9 mouse cellular contexts compared by ENCODE assay signal in genomic region chr5:104218926-104219325, GRCm38 (mm10). TPM values are rescaled to one million over a fixed set of nuclear protein-coding genes. Genes with fewer than 3 reads are reported as not detected.
DNase-seq lines count a peak whose midpoint lies in the region; ATAC-seq and TF ChIP-seq lines count a peak whose summit lies in the region.
"Had no signal": no experiment of that assay in that cellular context is flagged by ENCODE, and none has a peak within 500 bp of the region (broad histone marks: within the 10 kb centered on the region; RNA-seq: fewer than 3 reads in every experiment).

No protein-coding gene starts in this region.

- H3K4me1 ChIP-seq in hindbrain, embryonic 10.5 days (replicated peaks) = no peaks in the 10 kb centered on the region
- no peaks in the 10 kb centered on the region for H3K4me1 ChIP-seq in hindbrain, embryonic 12.5 days
- no peaks in the 10 kb centered on the region for H3K4me1 ChIP-seq in embryonic fibroblast, embryonic 13.5 days (ENCODE audit: control insufficient read depth, insufficient read depth, low read length)
- H3K4me1 ChIP-seq in midbrain, embryonic 11.5 days (ENCODE audit: control insufficient read depth, insufficient read depth, low read length) = no peaks in the 10 kb centered on the region

- no peaks in the 10 kb centered on the region for H3K27me3 ChIP-seq in hindbrain, embryonic 10.5 days (ENCODE audit: insufficient read depth, poor library complexity, severe bottlenecking)
- no peaks in the 10 kb centered on the region for H3K27me3 ChIP-seq in hindbrain, embryonic 12.5 days
- H3K27me3 ChIP-seq in midbrain, embryonic 11.5 days (ENCODE audit: control insufficient read depth, insufficient read depth, low read length) = no peaks in the 10 kb centered on the region

- no peak overlapping the region for H3K4me2 ChIP-seq in hindbrain, embryonic 12.5 days (replicated peaks)
- no peak overlapping the region for H3K4me2 ChIP-seq in midbrain, embryonic 11.5 days

- no peak overlapping the region for H3K4me3 ChIP-seq in hindbrain, embryonic 10.5 days
- no peak overlapping the region for H3K4me3 ChIP-seq in hindbrain, embryonic 12.5 days
- H3K4me3 ChIP-seq in embryonic fibroblast, embryonic 13.5 days (ENCODE audit: insufficient read depth, low read length) = no peak overlapping the region
- H3K4me3 ChIP-seq in midbrain, embryonic 11.5 days (ENCODE audit: low read depth, low read length) = no peak overlapping the region

- no peak for ATAC-seq in hindbrain, embryonic 12.5 days (ENCODE audit: low FRiP score)
- ATAC-seq in midbrain, embryonic 11.5 days (ENCODE audit: low FRiP score) = peak; percentile 57; the same call in 1 of the 2 replicates
- ATAC-seq in megakaryocyte-erythroid progenitor cell, adult 5-6 weeks (replicated peaks; ENCODE audit: low FRiP score, low TSS enrichment, poor library complexity, severe bottlenecking) = no peak

- no peak for TF ChIP-seq POLR2A in embryonic fibroblast, embryonic 13.5 days (IDR thresholded peaks at IDR 0.05; ENCODE audit: low read depth, low read length)

- peak; percentile 30 for DNase-seq in hindbrain, embryonic 10.5 days (ENCODE audit: low spot score)
- peak; percentile 67 for DNase-seq in R1 (ENCODE audit: low read depth, low spot score)
- DNase-seq in kidney, postnatal 36 days = peak; percentile 16 to 27
- DNase-seq in midbrain, embryonic 11.5 days (ENCODE audit: low spot score, missing footprints) = peak; percentile 94
- DNase-seq in urinary bladder, postnatal 36 days (ENCODE audit: low spot score in 2 of 2) = no peak

- H3K27ac ChIP-seq in hindbrain, embryonic 10.5 days = no peak overlapping the region
- no peak overlapping the region for H3K27ac ChIP-seq in hindbrain, embryonic 12.5 days
- H3K27ac ChIP-seq in embryonic fibroblast, embryonic 13.5 days (ENCODE audit: insufficient read depth, low read length) = no peak overlapping the region
- H3K27ac ChIP-seq in midbrain, embryonic 11.5 days (ENCODE audit: low read depth, low read length) = no peak overlapping the region

- no peaks in the 10 kb centered on the region for H3K9me3 ChIP-seq in hindbrain, embryonic 10.5 days
- H3K9me3 ChIP-seq in hindbrain, embryonic 12.5 days (replicated peaks) = no peaks in the 10 kb centered on the region
- H3K9me3 ChIP-seq in midbrain, embryonic 11.5 days (ENCODE audit: control insufficient read depth, low read length) = no peaks in the 10 kb centered on the region

- no peak overlapping the region for H3K9ac ChIP-seq in hindbrain, embryonic 12.5 days
- H3K9ac ChIP-seq in midbrain, embryonic 11.5 days (ENCODE audit: low read length) = no peak overlapping the region

- peak; percentile 28; the same call in 1 of the 2 replicates for TF ChIP-seq CTCF in embryonic fibroblast, embryonic 13.5 days (IDR thresholded peaks at IDR 0.05; ENCODE audit: borderline replicate concordance, insufficient read depth, low read length)

- no peaks in the 10 kb centered on the region for H3K36me3 ChIP-seq in hindbrain, embryonic 10.5 days
- no peaks in the 10 kb centered on the region for H3K36me3 ChIP-seq in hindbrain, embryonic 12.5 days
- no peaks in the 10 kb centered on the region for H3K36me3 ChIP-seq in midbrain, embryonic 11.5 days (ENCODE audit: control insufficient read depth, insufficient read depth, low read length)

- 35% methylated on average over 5 of the region's 5 CpGs for WGBS in hindbrain, embryonic 10.5 days
- 37% methylated on average over 5 of the region's 5 CpGs for WGBS in hindbrain, embryonic 12.5 days
- whole genome bisulfite sequencing in midbrain, embryonic 11.5 days = 36% methylated on average over 5 of the region's 5 CpGs

RNA-seq across cellular contexts. Expression of gene Dmp1, which starts 16.5 kb away (rescaled TPM):
- polyA plus RNA-seq in hindbrain, embryonic 10.5 days (2016; fragmentation: Nextera tagmentation; extraction: Ambion mirVana) = 0.35 and 0.41 TPM in 2 replicates
- polyA plus RNA-seq in hindbrain, embryonic 12.5 days (2016; fragmentation: Nextera tagmentation; extraction: Ambion mirVana) = 0.50 and 0.93 TPM in 2 replicates
- 0.25 TPM in 1 of 2 replicates, not detected in the other for polyA plus RNA-seq in embryonic fibroblast, embryonic 13.5 days (2011; ENCODE audit: insufficient read length, low read depth, missing spikeins)
- 0.93 and 1.4 TPM in 2 replicates for polyA plus RNA-seq in midbrain, embryonic 11.5 days (2014; fragmentation: Nextera tagmentation; extraction: Ambion mirVana)
- not detected in 2 replicates for total RNA-seq in megakaryocyte-erythroid progenitor cell, adult 5-6 weeks (2014; fragmentation: Nextera tagmentation)
- not detected in 2 replicates for total RNA-seq in megakaryocyte-erythroid progenitor cell, adult 5-6 weeks (2017)

RNA-seq across cellular contexts. Expression of gene Dspp, which starts 48.4 kb away (rescaled TPM):
- not detected in 2 replicates for polyA plus RNA-seq in hindbrain, embryonic 10.5 days (2016; fragmentation: Nextera tagmentation; extraction: Ambion mirVana)
- not detected in 2 replicates for polyA plus RNA-seq in hindbrain, embryonic 12.5 days (2016; fragmentation: Nextera tagmentation; extraction: Ambion mirVana)
- polyA plus RNA-seq in embryonic fibroblast, embryonic 13.5 days (2011; ENCODE audit: insufficient read length, low read depth, missing spikeins) = not detected in 2 replicates
- polyA plus RNA-seq in midbrain, embryonic 11.5 days (2014; fragmentation: Nextera tagmentation; extraction: Ambion mirVana) = not detected in 2 replicates
- not detected in 2 replicates for total RNA-seq in megakaryocyte-erythroid progenitor cell, adult 5-6 weeks (2014; fragmentation: Nextera tagmentation)
- total RNA-seq in megakaryocyte-erythroid progenitor cell, adult 5-6 weeks (2017) = not detected in 2 replicates
- polyA plus RNA-seq: spleen, adult 2 months had no signal

Comparison
In these comparisons a context has a peak if more than half of its experiments do, and no peak if none do; other contexts are left out.
1. DNase-seq: peak in hindbrain, embryonic 10.5 days (single experiment), R1 (single experiment), kidney, postnatal 36 days (2 of 2) and midbrain, embryonic 11.5 days (single experiment); none in urinary bladder, postnatal 36 days (0 of 2).